Mouse (Mus musculus) ES-E14 (cell line): ENCODE data around the gene Fgd5. TPM values are rescaled to one million over a fixed set of nuclear protein-coding genes. Genes with fewer than 3 reads are reported as not detected.

Source experiments
- DNase-seq: peaks from one replicate; pipeline ENCODE4 v3.0.0-alpha.2; 2013; ENCODE audit warnings: low read depth, low spot score
- H3K27ac ChIP-seq: 2 replicates; pipeline ENCODE4 v1.5.1; 2012; ENCODE audit warnings: low read depth, mild to moderate bottlenecking, low read length, moderate library complexity, mixed read lengths; ENCODE audit not compliant: poor library complexity, insufficient read depth, severe bottlenecking
- H3K36me3 ChIP-seq: 2 replicates; pipeline ENCODE4 v1.6.1; 2012; ENCODE audit warnings: mild to moderate bottlenecking, low read length, moderate library complexity, mixed read lengths; ENCODE audit not compliant: control insufficient read depth, poor library complexity, insufficient read depth, severe bottlenecking
- H3K4me1 ChIP-seq, 2 experiments: fragments of 150-350 bp in 1 of 2; sonication (generic) in 1 of 2; 2 replicates each; pipeline ENCODE4 v1.6.1; 2012; ENCODE audit warnings: low read length in 2 of 2, mild to moderate bottlenecking in 1 of 2, mixed read lengths in 1 of 2; ENCODE audit not compliant: control insufficient read depth in 2 of 2, insufficient read depth in 2 of 2, poor library complexity in 1 of 2
- H3K4me3 ChIP-seq, 2 experiments: fragments of 150-350 bp in 1 of 2; sonication (generic) in 1 of 2; 2 replicates each; pipeline ENCODE4 v1.5.1; 2012; ENCODE audit warnings: low read length in 2 of 2, low read depth in 1 of 2, mild to moderate bottlenecking in 1 of 2, mixed read lengths in 1 of 2; ENCODE audit not compliant: insufficient read depth in 1 of 2, poor library complexity in 1 of 2, severe bottlenecking in 1 of 2
- H3K9ac ChIP-seq: 2 replicates; pipeline ENCODE4 v1.6.1; 2012; ENCODE audit warnings: low read depth, mild to moderate bottlenecking, low read length, mixed read lengths; ENCODE audit not compliant: poor library complexity, insufficient read depth, severe bottlenecking
- H3K9me3 ChIP-seq: fragments of 150-350 bp; sonication (generic); 2 replicates; pipeline ENCODE4 v1.6.1; 2012; ENCODE audit warnings: low read depth, mild to moderate bottlenecking, low read length; ENCODE audit not compliant: control insufficient read depth, insufficient read depth
- CHD2 ChIP-seq: IDR thresholded peaks from 2 replicates; pipeline ENCODE4 v1.6.1; 2014; ENCODE audit warnings: mild to moderate bottlenecking, low read depth, low read length, inconsistent platforms
- HCFC1 ChIP-seq: IDR thresholded peaks from 2 replicates; pipeline ENCODE4 v1.6.1; 2012; ENCODE audit warnings: low read length, inconsistent platforms, borderline replicate concordance; ENCODE audit not compliant: insufficient read depth
- MAFK ChIP-seq: IDR thresholded peaks from 2 replicates; pipeline ENCODE4 v1.6.1; 2014; ENCODE audit warnings: mild to moderate bottlenecking, low read depth, low read length, inconsistent platforms; ENCODE audit not compliant: insufficient read depth
- ZC3H11A ChIP-seq: IDR thresholded peaks from 2 replicates; pipeline ENCODE4 v1.6.1; 2012; ENCODE audit warnings: low read depth, mild to moderate bottlenecking, inconsistent platforms, low read length, borderline replicate concordance
- ZNF384 ChIP-seq: IDR thresholded peaks from 2 replicates; pipeline ENCODE4 v1.6.1; 2012; ENCODE audit warnings: low read depth, low read length, inconsistent platforms
- in situ Hi-C, 2 experiments: fragments of 600-800 bp; cut with MboI; formaldehyde crosslinking; loops; one replicate each; pipeline ENCODE4 v1.15.1; 2025; ENCODE audit warnings: low sequenced_read_pairs in 2 of 2, inconsistent platforms in 1 of 2; ENCODE audit not compliant: unreplicated experiment in 2 of 2
- total RNA-seq: library from RNA; depleted of rRNA; stranded (reverse); fragments of 300-350 nt; gene quantifications from 2 replicates; pipeline ENCODE4 v1.2.3, GENCODE M21; 2012

Gene Fgd5
- total RNA-seq, 1 experiment: 2.5 TPM

- Histone ChIP-seq H3K4me1 (peaks cover 4 to 10% of the 10 kb centered on the region in 2 experiments; a peak in 2 of 4 replicates), H3K4me3 (peak within 1 kb of the TSS; percentile 73 to 99), H3K9ac (peak within 1 kb of the TSS; percentile 99), H3K36me3 (no peaks in the 10 kb centered on the region), H3K27ac (peak within 1 kb of the TSS; percentile 98), H3K9me3 (no peaks in the 10 kb centered on the region)
- in situ Hi-C loops: no loop called here
- TF ChIP-seq CHD2 (no peak), MAFK (no peak), ZNF384 (no peak), ZC3H11A (no peak), HCFC1 (no peak)
- peak; percentile 42 for DNase-seq
Observed at GRCm38 (mm10) chr6:92091130-92091591, 112.5 kb downstream of the Fgd5 start, which contains the start of gene Nr2c2. Nr2c2 (plus strand) TSS chr6:92091390.

- no peak for TF ChIP-seq ZC3H11A
- no peak for TF ChIP-seq ZNF384
- TF ChIP-seq CHD2: peak; percentile 83
- Histone ChIP-seq H3K4me3 (peak overlapping the region; percentile 73 to 99), H3K9me3 (no peaks in the 10 kb centered on the region), H3K9ac (peak overlapping the region; percentile 99), H3K36me3 (no peaks in the 10 kb centered on the region), H3K4me1 (peaks cover 4 to 10% of the 10 kb centered on the region in 2 experiments; a peak in 2 of 4 replicates), H3K27ac (peak overlapping the region; percentile 98)
- in situ Hi-C loops: no loop called here
- DNase-seq: peak; percentile 98
Observed at GRCm38 (mm10) chr6:92091767-92092489, 113.2 kb downstream of the Fgd5 start.

GRCm38 (mm10) chr6:92092737-92093136 lies 114.1 kb downstream of the Fgd5 start:
- DNase-seq: no peak
- H3K27ac ChIP-seq: no peak overlapping the region
- no peaks in the 10 kb centered on the region for H3K9me3 ChIP-seq
- H3K9ac ChIP-seq: peak overlapping the region; percentile 89; the same call in 1 of the 2 replicates
- in situ Hi-C loops: no loop called here
- TF ChIP-seq CHD2 (no peak), ZNF384 (no peak), ZC3H11A (no peak), HCFC1 (no peak), MAFK (no peak)
- no peaks in the 10 kb centered on the region for H3K36me3 ChIP-seq
- peaks cover 4 to 10% of the 10 kb centered on the region in 2 experiments; a peak in 2 of 4 replicates for H3K4me1 ChIP-seq
- peak overlapping the region; percentile 73 to 82 for H3K4me3 ChIP-seq

GRCm38 (mm10) chr6:92093869-92094268 lies 115.2 kb downstream of the Fgd5 start:
- H3K27ac ChIP-seq: no peak overlapping the region
- in situ Hi-C loops: no loop called here

More at GRCm38 (mm10) chr6:92093869-92094268, 115.2 kb downstream of the Fgd5 start:
- Histone ChIP-seq H3K4me3 (no peak overlapping the region), H3K9me3 (no peaks in the 10 kb centered on the region), H3K9ac (no peak overlapping the region), H3K4me1 (peaks cover 4 to 10% of the 10 kb centered on the region in 2 experiments; a peak in 2 of 4 replicates), H3K36me3 (no peaks in the 10 kb centered on the region)
- DNase-seq: no peak
- TF ChIP-seq HCFC1: no peak
- no peak for TF ChIP-seq CHD2
- no peak for TF ChIP-seq MAFK
- TF ChIP-seq ZNF384: no peak
- TF ChIP-seq ZC3H11A: no peak
